Mouse (Mus musculus): ENCODE measurements around the gene Selenon. TPM values are rescaled to one million over a fixed set of nuclear protein-coding genes. Genes with fewer than 3 reads are reported as not detected.

The Selenon gene
- polyA plus RNA-seq, 1 experiment from 2014 or later, result 15.1 TPM

DNA sequence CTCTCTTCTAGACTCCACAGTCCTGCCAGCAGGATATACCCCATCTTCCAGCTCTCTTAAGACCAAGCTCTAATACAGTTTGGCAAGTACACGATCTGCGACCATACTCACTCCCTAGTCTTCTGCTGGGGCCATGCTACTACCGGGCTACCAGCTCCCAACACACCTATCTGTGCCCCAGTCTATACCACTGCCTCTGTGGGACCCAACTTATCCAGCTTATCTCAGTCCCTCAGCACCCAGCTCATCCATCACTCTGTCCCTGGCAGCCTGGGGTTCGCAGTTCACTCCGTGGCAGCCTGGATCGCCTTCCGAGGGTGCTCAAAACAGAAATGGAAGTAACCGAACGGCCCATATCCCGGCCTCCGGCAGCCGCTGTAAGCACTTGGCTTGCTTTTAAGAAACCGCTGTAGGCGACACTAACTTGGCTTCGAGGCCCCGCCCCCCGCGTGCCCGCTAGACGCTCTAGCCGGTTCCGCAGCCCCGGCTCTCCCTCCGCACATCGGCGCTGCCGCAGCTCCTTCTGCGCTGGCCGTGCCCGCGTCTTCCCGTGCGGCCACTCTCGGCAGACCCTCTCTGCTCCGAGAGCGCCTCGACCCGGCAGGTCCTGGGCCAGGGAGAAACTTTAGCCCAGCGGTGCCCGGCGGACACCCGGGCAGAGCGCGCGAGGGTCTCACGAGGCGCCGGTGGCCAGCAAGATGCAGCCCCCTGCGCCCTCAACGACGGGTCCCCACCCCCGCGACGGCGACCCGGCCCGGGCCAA is 17.7 kb downstream of the Selenon start:
- ATAC-seq (ENCODE audit: low FRiP score, low read depth), result no peak; the same call in none of the 2 replicates
- Histone ChIP-seq H3K4me1 (peaks cover 17% of the 10 kb centered on the region), H3K9ac (replicated peaks) (peak overlapping the region; percentile 85), H3K27me3 (no peaks in the 10 kb centered on the region), H3K27ac (replicated peaks) (peak overlapping the region; percentile 85), H3K4me3 (peak overlapping the region; percentile 83), H3K36me3 (peaks cover 34% of the 10 kb centered on the region), H3K9me3 (no peaks in the 10 kb centered on the region), H3K4me2 (replicated peaks) (peak overlapping the region; percentile 97)
- 1% methylated on average over 57 of the region's 57 CpGs for WGBS

DNA sequence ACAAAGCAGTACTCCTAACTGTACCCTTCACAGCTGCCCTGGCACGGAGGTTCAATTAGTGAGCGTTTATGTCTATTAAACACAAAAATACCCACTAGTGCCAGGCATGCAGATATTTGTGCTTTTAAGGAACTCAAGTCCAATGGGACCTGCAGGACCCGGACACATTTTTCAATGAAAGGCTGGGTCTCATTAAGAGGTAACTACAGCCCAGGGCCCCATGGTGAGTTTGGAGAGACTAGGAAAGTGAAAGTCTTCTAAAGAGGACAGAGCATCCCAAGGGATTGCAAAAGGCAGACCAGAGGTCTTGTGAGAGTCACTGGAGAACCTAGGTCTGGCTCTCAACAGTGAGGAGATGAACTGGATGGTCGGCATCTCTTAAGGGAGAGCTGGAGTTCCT is 18.5 kb downstream of the Selenon start:
- peaks cover 17% of the 10 kb centered on the region for H3K4me1 ChIP-seq
- ATAC-seq (ENCODE audit: low FRiP score, low read depth), result no peak
- no peaks in the 10 kb centered on the region for H3K27me3 ChIP-seq
- peak overlapping the region; percentile 83 for H3K4me3 ChIP-seq
- 86% methylated on average over 4 of the region's 4 CpGs for WGBS
- H3K9ac ChIP-seq (replicated peaks), result peak overlapping the region; percentile 85; the same call in 1 of the 2 replicates
- no peaks in the 10 kb centered on the region for H3K9me3 ChIP-seq
- peaks cover 38% of the 10 kb centered on the region for H3K36me3 ChIP-seq
- H3K4me2 ChIP-seq (replicated peaks), result peak overlapping the region; percentile 97
- H3K27ac ChIP-seq (replicated peaks), result no peak overlapping the region

DNA sequence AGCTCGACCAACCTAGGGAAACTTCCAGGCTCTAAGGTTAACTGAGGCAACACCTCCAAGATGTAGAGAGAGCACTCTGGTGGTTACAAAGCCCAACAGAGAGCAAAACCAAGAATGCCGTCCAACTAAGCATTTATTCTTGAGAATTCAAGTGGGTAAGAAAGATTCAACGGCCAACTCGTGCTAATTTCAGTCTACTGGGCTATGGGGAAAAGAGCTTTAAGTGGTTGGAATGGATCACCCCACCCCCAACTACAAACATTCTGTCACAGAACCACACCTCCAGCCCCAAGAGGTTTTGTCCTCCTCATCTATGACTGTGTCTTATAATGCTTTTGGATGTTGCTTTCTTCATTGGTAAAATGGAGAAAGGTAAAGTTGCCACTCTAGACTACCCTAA is 19.0 kb downstream of the Selenon start:
- no peaks in the 10 kb centered on the region for H3K9me3 ChIP-seq
- 87% methylated on average over 4 of the region's 4 CpGs for WGBS
- H3K36me3 ChIP-seq, result peaks cover 42% of the 10 kb centered on the region

DNA sequence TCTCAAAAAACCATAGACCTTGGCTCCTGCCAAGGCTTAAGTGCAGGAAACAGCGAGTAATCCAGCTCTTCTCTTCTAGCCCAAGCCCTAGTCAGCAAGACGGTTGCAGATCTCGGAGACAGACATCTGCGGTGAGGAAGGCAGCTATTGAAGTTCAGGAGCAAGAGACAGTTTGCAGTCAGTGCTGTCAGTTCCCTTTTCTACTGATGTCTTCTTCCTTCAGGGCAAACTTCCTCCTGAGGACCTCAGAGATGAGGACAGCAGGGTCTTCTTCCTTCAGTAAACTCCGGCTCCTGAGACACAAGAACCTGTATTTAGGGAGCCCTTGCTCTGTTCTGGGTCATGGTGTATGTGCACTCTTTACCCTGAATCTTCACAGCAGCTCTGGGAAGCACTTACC is 25.7 kb downstream of the Selenon start:
- Histone ChIP-seq H3K36me3 (peaks cover 80% of the 10 kb centered on the region), H3K27ac (replicated peaks) (no peak overlapping the region; the same call in 1 of the 2 replicates), H3K9ac (replicated peaks) (no peak overlapping the region), H3K4me3 (no peak overlapping the region), H3K4me2 (replicated peaks) (no peak overlapping the region), H3K9me3 (no peaks in the 10 kb centered on the region), H3K27me3 (no peaks in the 10 kb centered on the region), H3K4me1 (no peaks in the 10 kb centered on the region)
- 77% methylated on average over 5 of the region's 5 CpGs for WGBS
- ATAC-seq (ENCODE audit: low FRiP score, low read depth), result no peak

More for the DNA sequence above, 19.0 kb downstream of the Selenon start:
- Histone ChIP-seq H3K4me3 (no peak overlapping the region), H3K27ac (replicated peaks) (no peak overlapping the region), H3K27me3 (no peaks in the 10 kb centered on the region), H3K4me2 (replicated peaks) (no peak overlapping the region), H3K4me1 (peaks cover 17% of the 10 kb centered on the region), H3K9ac (replicated peaks) (no peak overlapping the region)
- ATAC-seq (ENCODE audit: low FRiP score, low read depth), result no peak

DNA sequence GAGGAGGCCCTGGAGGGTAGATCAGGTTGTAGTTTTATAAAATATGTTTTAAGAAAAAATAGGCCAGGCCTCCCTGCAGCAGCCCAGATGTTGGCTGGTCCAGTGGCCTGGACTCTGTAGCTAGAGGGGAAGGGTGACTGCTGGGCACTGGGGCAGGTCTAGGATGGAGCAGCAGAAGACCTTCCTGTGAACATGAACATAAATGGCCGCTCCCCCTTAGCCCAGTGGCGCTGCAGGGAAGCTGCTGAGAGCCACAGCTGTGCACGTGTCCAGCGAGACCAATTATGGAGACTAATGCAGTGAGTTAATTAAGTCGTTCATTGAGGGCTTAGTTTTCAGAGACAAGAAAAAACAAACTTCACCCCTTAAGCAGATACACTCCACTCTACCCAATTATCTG is 26.2 kb downstream of the Selenon start:
- Histone ChIP-seq H3K4me3 (no peak overlapping the region), H3K9me3 (no peaks in the 10 kb centered on the region), H3K9ac (replicated peaks) (no peak overlapping the region), H3K27ac (replicated peaks) (no peak overlapping the region; the same call in 1 of the 2 replicates), H3K36me3 (peaks cover 76% of the 10 kb centered on the region), H3K4me1 (no peaks in the 10 kb centered on the region), H3K4me2 (replicated peaks) (no peak overlapping the region), H3K27me3 (no peaks in the 10 kb centered on the region)
- no peak for ATAC-seq (ENCODE audit: low FRiP score, low read depth)
- WGBS, result 69% methylated on average over 5 of the region's 5 CpGs

DNA sequence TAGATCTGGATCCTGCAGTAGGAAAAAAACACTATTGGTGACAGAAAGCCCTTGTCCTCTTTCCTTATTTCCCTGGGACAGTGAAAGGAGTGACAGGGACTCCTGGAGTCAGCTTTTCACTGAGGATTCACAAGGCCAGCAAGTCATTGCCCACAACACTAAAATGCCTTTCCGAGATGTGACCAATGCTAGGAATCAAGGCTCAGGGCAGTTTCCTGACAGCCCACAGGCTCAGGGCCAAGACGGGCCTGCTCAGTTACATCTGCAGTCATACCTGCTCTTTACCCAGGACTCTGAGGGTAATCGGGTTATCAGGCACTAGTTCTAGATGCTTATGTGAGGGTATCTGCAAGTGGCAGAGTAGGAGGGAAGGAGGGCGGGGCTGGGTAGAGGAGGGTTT is 28.5 kb downstream of the Selenon start:
- H3K9ac ChIP-seq (replicated peaks), result no peak overlapping the region
- no peak overlapping the region for H3K27ac ChIP-seq (replicated peaks)
- H3K9me3 ChIP-seq, result no peaks in the 10 kb centered on the region
- H3K36me3 ChIP-seq, result peaks cover 56% of the 10 kb centered on the region
- no peak overlapping the region for H3K4me2 ChIP-seq (replicated peaks)
- H3K4me1 ChIP-seq, result no peaks in the 10 kb centered on the region
- ATAC-seq (ENCODE audit: low FRiP score, low read depth), result no peak
- WGBS, result 93% methylated on average over 4 of the region's 4 CpGs
- no peaks in the 10 kb centered on the region for H3K27me3 ChIP-seq
- H3K4me3 ChIP-seq, result no peak overlapping the region

DNA sequence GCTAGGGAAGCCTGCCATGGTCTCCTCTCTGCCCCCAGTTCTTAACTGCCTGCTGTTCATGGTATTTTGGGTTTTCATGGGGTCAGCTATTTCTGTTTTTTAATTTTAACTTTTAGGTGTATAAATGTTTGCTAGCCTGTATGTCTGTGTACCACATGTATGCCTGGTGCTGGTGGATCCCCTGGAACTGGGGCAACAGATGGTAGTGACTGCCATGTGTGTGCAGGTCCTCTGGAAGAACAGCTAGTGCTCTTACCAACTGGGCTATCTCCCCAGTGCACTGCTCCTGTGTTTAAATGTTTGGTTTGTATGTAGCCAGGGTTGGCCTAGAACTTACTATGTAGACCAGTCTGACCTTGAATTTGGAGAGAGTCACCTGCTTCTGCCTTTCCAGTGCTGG is 32.7 kb downstream of the Selenon start:
- Histone ChIP-seq H3K27me3 (no peaks in the 10 kb centered on the region), H3K9me3 (no peaks in the 10 kb centered on the region), H3K4me1 (0 out of 2 replicates have a peak, but pooled peaks cover 2% of the 10 kb centered on the region), H3K4me3 (no peak overlapping the region), H3K9ac (replicated peaks) (no peak overlapping the region), H3K27ac (replicated peaks) (no peak overlapping the region), H3K4me2 (replicated peaks) (no peak overlapping the region), H3K36me3 (peaks cover 18% of the 10 kb centered on the region)
- no peak for ATAC-seq (ENCODE audit: low FRiP score, low read depth)

DNA sequence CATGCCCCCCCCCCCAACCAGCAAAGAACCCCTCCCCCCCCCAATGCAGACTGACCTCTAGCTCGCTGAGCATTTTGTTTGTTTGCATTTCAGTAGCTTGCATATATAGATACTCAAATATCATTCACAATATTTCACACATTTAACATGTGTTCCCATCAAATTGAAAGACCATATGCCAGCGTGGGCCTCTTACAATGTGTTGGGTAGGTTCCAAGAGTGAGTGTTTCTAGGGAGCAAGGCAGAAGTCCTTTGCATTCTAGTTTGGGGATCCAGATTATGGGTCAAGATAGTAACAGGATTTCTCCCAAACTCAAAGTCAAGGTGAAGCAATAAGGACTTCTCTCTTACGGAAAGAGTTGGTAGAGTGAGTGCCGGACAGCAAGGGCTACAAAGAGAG is 33.4 kb downstream of the Selenon start:
- Histone ChIP-seq H3K9ac (replicated peaks) (no peak overlapping the region), H3K27ac (replicated peaks) (no peak overlapping the region), H3K4me3 (no peak overlapping the region), H3K36me3 (peaks cover 12% of the 10 kb centered on the region), H3K27me3 (no peaks in the 10 kb centered on the region), H3K4me2 (replicated peaks) (no peak overlapping the region), H3K9me3 (no peaks in the 10 kb centered on the region), H3K4me1 (0 out of 2 replicates have a peak, but pooled peaks cover 2% of the 10 kb centered on the region)
- 95% methylated on average over 4 of the region's 4 CpGs for whole genome bisulfite sequencing
- no peak for ATAC-seq (ENCODE audit: low FRiP score, low read depth)

DNA sequence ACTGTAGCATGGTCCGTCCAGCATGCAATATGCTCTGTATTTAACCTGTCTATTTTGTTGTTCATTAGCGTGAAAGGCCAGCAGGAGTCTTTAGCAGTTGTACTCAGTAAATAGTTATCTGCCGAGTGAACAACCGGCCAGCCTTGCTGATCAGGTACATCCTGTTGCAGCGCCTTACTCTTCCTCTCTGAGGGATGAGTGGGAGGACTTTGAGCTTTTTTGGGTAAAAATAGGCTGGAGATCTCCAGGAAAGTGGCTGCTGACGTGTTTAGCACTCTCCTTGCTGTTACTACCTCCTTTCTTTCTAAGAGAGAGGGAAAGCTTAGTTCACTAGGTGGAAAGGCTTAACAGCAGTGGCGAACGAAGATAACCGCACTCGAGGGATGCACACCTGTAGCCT is 34.2 kb downstream of the Selenon start:
- 0 out of 2 replicates have a peak, but pooled peaks cover 4% of the 10 kb centered on the region for H3K36me3 ChIP-seq
- H3K9me3 ChIP-seq, result no peaks in the 10 kb centered on the region
- H3K27me3 ChIP-seq, result no peaks in the 10 kb centered on the region
- no peak for ATAC-seq (ENCODE audit: low FRiP score, low read depth)
- H3K9ac ChIP-seq (replicated peaks), result no peak overlapping the region
- no peak overlapping the region for H3K4me3 ChIP-seq
- H3K4me1 ChIP-seq, result peaks cover 4% of the 10 kb centered on the region
- no peak overlapping the region for H3K4me2 ChIP-seq (replicated peaks)
- WGBS, result 91% methylated on average over 10 of the region's 10 CpGs
- H3K27ac ChIP-seq (replicated peaks), result no peak overlapping the region

DNA sequence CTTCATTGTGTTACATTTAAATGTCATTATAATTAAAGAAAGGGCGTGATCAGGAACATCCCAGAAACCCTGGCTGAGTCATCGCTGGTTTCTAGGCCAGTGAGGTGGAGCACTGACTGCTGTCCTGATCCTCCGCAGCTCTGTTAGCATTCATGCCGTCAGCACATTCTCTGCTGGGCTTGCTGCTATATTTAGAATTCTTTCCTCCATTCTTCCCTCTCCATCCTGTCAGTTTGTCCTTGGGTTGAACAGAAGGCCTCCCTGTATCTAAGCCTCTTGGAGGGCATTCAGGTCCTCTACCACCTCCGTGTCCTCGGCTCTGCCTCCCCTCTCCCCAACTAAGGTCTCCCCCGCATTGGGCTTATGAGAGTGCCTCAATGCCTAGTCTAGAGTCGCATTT is 35.0 kb downstream of the Selenon start:
- WGBS, result 87% methylated on average over 8 of the region's 8 CpGs

DNA sequence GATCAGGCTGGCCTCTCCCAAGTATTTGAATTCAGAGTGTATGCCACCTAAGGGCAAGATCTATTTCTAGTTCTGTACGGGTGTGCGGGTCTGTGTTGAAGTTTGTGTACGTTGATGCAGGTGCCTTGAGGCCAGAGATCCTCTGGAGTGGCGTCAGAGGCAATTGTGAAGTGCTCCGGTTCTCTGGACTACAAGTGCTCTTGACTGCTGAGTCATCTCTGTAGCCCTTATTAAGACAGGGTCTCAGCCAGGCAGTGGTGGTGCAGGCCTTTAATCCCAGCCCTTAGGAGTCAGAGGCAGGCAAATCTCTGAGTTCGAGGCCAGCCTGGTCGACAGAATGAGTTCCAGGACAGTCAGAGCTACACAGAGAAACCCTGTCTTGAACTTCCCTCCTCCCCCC is 36.4 kb downstream of the Selenon start:
- no peaks in the 10 kb centered on the region for H3K9me3 ChIP-seq
- no peak overlapping the region for H3K9ac ChIP-seq (replicated peaks)
- H3K4me2 ChIP-seq (replicated peaks), result no peak overlapping the region
- 0 out of 2 replicates have a peak, but pooled peaks cover 3% of the 10 kb centered on the region for H3K36me3 ChIP-seq
- no peak for ATAC-seq (ENCODE audit: low FRiP score, low read depth)
- H3K4me3 ChIP-seq, result no peak overlapping the region
- H3K4me1 ChIP-seq, result peaks cover 19% of the 10 kb centered on the region
- H3K27me3 ChIP-seq, result no peaks in the 10 kb centered on the region
- H3K27ac ChIP-seq (replicated peaks), result no peak overlapping the region
- 84% methylated on average over 7 of the region's 7 CpGs for WGBS

More for the DNA sequence above, 35.0 kb downstream of the Selenon start:
- Histone ChIP-seq H3K36me3 (0 out of 2 replicates have a peak, but pooled peaks cover 4% of the 10 kb centered on the region), H3K4me3 (no peak overlapping the region), H3K4me1 (peaks cover 9% of the 10 kb centered on the region), H3K9ac (replicated peaks) (no peak overlapping the region), H3K27ac (replicated peaks) (no peak overlapping the region), H3K9me3 (no peaks in the 10 kb centered on the region), H3K27me3 (no peaks in the 10 kb centered on the region), H3K4me2 (replicated peaks) (no peak overlapping the region)
- ATAC-seq (ENCODE audit: low FRiP score, low read depth), result no peak

DNA sequence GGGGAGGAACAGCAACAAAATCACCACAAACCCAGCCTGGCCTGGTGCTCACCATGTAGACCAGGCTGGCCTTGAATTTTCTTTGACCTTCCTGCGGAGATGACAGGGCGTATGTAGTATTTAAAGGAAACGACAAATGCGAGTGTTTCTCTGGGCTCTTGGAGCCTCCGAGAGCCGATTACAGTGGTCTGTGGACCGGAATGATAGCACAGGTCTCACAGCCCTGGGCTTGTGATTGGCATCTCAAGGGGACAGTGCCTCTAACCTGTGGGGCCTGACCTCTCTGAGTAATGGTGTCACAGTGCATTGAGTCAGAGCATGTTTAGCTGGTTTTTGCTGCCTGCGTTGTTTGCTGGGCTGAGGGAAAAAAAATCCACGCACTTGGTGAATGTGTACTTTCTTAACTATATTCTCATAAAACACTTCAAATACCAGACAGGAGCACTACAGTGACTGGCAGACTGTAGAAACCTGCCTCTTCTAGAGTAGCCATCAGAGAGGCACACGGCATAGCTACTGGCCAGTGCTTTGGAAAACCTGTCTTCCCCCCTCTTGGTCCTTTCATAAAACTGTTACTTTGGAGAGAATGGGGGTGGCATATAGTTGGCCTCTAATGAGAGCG is 37.5 kb downstream of the Selenon start:
- H3K9ac ChIP-seq (replicated peaks), result no peak overlapping the region
- no peaks in the 10 kb centered on the region for H3K36me3 ChIP-seq
- H3K4me3 ChIP-seq, result no peak overlapping the region
- no peaks in the 10 kb centered on the region for H3K9me3 ChIP-seq
- no peak for ATAC-seq (ENCODE audit: low FRiP score, low read depth)
- no peak overlapping the region for H3K27ac ChIP-seq (replicated peaks)
- H3K4me1 ChIP-seq, result peaks cover 19% of the 10 kb centered on the region
- no peak overlapping the region for H3K4me2 ChIP-seq (replicated peaks)
- H3K27me3 ChIP-seq, result no peaks in the 10 kb centered on the region
- WGBS, result 90% methylated on average over 11 of the region's 11 CpGs
